Mouse (Mus musculus) lung, postnatal 25 days (tissue): ENCODE results near the gene Trim60.
A peak's percentile ranks its signal among the peaks of the same experiment; 100 is the strongest.
"Not testable (repeated sequence)": the region's sequence is repeated elsewhere in the genome, so short reads cannot be mapped to it uniquely, and the experiment has no call there.

Experiments
- DNase-seq: peaks from one replicate; pipeline ENCODE4 v3.0.0; 2022; ENCODE audit warnings: low spot score

Trim60 gene

GRCm38 (mm10) chr8:65018423-65018822 is at the start of gene Trim60, which contains the start of gene Trim61:
Gene Trim60 (minus strand): TSS chr8:65018584.
Gene Trim61 (minus strand): TSS chr8:65018523.
- DNase-seq = no peak

DNA sequence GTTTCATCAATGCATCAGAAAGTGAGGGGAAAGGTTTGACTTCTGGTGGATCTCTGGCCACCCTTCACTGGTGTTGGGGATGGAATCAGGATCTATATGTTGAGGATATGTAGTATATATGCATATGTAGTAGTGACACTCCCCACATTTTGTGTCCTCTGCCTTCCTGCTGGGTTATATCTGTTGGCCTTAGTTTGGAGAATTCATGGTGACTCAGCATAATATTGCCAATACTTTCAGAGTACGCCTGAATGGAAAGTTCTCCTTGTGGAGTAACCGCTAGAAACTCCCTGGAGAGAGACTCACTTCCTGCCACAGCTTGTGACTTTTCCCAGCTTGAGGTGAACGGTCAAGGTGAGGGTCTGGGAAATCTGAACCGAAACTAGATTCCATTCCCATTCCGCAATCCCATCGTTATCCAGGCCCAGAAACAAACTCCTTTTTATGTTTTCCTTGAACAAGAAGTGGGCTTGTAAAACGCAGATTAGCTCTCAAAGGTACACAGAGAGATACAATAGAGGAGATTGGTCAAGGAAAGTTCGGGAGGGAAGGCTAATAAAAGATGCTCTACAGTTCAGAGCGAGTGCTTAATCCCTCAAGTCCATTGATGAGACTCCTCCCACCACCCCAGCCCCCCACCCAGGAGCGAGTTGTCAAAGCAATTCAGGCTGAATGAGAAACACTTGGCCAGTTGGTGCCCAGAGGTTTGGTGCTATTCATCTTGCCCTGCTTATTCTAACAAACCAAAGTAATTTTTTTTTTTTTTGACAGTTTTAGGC is 49.5 kb upstream of the Trim60 start:
- no peak for DNase-seq

DNA sequence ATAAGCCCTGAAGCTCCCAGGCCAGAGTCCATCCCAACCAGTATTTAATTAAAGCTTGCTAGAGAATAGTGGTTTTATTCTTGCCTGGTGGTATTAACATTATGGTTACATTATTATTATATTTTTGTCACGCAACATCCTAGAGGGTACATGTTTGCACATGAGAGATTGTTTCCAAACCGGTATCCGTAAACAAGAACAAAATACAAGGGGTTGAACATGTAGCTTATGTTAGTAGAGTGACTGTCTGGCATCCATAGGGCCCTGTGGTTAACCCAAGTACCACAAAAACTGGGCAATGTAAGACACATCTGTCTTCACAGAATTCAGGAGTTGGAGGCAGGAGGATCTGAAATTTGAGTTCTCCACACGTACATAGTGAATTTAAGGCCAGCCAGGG is 48.6 kb upstream of the Trim60 start:
- no peak for DNase-seq

- DNase-seq = no peak
Measured at GRCm38 (mm10) chr8:65065622-65066021, 47.2 kb upstream of the Trim60 start.

DNA sequence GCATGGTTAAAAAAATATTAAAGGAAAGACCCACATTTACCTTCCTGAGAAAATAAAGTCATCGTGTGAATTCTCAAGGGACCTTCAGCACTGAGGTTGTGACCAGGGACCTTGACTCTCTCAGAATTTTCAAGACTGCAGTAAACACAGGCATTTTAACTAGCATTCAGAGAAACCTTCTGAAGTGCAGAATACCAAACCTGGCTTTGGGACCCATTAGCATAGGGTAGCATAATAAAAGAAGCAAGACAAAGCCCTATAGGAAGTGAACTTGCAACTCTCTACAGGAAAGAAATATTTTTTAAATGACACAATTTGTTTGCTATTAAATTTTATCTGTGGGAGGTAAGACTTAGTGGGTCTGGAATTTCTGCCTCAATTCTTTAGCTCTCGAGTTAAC is 45.7 kb upstream of the Trim60 start:
- DNase-seq = no peak

- DNase-seq = no peak
Measured at GRCm38 (mm10) chr8:65062195-65062594, 43.8 kb upstream of the Trim60 start.

- DNase-seq = no peak
Measured at GRCm38 (mm10) chr8:65056722-65057121, 38.3 kb upstream of the Trim60 start.

DNA sequence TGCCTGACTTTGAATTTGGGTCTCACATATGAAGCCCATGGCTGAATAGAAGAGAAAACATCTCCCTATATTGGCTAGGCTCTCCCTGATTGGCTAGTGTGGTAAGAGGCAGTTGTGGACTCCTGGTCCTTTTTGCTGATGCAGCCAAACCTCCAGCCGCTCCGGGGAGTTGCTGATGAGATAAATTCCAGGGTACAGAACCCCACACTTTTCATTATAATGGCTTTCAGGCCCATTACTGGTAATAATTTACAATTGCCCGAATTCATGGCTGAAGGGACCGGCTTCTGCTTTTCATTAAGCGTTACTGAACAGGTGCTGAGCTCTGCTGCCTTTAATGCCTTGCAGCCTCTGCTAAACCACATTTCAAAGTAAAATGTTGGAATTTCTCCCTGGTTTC is 35.6 kb upstream of the Trim60 start:
- no peak for DNase-seq

DNA sequence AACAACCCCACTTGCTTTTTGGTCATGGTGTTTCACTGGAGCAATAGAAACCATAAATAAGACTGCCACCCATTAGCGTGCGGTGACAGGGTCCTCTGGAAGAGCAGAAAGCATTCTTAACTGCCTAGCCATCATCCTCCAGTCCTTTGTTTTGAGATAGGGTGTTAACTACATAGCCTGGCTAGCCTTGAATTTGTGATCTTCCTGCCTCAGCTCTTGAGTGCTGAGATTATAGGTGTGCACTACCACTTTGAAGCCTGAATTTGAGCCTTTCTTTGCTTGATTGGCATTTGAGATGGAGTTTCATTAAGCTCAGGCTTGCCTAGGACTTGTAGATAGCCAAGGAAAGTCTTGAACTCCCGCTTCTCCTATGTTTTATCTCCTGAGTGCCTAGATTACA is 35.2 kb upstream of the Trim60 start:
- DNase-seq = no peak

DNA sequence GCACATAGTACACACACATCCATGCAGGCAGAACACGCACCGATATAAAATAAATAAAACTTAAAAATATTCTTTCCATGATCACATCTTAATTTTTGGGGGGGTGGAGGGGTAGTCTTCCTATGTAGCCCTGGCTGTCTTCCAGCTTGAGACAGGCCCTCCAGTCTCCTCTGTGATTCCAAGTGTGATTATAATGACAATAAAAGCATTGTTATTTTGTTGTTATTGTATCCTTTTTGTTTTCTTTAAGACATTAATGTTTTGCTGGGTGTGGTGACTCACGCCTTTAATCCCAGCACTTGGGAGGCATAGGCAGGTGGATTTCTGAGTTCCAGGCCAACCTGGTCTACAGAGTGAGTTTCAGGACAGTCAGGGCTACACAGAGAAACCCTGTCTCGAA is 29.4 kb upstream of the Trim60 start:
- DNase-seq = no peak

GRCm38 (mm10) chr8:65047193-65047592 is 28.8 kb upstream of the Trim60 start:
- DNase-seq = no peak

GRCm38 (mm10) chr8:65046565-65046964 is 28.2 kb upstream of the Trim60 start:
- DNase-seq = no peak

DNA sequence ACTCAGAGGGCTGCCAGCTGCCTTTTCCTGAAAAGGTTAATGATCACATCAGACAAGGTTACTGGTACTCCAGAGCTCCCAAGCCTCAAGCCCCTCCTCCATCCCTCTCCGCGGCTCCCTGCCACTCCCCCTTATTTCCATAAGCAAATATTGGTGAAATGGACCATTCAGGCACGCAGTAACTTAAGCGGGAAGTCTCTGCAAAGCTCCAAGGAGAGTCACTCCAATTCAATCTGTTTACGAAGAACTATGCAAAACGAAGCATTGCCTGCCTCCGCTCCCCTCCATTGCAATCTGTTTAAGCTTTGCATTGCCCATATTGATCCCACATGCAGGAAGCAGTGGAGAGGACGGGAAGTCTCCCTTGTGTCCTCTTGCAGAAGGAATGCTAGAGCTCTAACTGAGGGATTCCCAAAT is 18.7 kb upstream of the Trim60 start, which contains the start of gene Apela:
Gene Apela (minus strand): TSS at position 220 of the 417 bp plus-strand sequence.
- DNase-seq = peak; percentile 38

DNA sequence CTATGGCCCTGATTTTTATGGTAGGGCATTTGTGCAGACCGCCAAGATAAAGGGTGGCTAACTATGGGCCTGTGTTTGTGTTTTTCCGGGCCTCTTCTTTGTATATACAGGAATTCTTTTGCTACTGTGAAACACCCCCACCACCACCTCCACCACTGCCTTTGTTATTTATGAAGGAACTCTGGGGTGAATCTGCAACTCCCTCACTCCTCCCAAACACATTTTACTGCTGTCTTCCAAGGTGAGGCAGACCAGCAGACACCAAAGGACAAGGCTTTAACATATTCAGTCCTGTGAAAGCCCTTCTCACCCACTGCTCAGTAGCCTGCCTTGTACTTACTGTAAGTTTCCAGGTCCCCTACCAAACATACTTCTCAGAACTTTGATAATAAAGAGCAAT is 15.8 kb upstream of the Trim60 start:
- no peak for DNase-seq

DNA sequence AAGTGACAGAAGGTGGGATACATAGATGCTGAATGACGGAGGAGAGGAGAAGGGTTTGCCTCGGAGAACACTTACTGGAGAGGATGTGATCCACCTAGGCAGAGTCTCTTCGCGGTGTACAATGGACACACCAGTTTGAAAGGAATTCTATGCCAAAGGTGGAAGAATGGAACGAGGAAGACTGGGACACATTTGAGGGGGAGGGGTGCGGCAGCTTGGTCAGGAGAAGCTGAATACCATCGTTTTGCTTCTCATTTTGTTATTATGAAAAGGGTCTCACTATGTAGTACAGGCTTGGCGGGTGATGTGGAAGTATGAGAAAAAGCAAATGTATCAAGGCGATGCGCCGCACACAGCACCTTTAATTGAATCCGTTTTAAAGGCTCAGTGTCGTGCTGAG is 14.7 kb upstream of the Trim60 start:
- DNase-seq = no peak

DNA sequence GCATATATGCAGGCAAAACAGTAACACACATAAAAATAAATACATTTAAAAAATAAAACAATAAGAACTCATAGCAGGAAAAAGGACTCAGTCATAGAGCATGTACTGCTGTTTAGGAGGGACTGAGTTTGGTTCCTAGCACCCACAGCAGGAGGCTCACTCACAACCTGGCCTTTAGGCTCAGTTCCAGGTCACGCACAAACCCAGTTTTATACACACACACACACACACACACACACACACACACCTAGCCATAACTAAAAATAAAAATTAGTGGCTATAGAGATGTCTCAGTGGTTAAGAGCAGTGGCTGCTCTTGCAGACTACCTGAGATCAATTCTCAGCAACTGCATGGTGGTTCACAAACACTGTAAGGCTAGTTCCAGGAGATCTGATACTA is 13.7 kb upstream of the Trim60 start:
- no peak for DNase-seq

- DNase-seq = no peak
Measured at GRCm38 (mm10) chr8:65030735-65031485, 12.5 kb upstream of the Trim60 start.

GRCm38 (mm10) chr8:65029776-65030175 is 11.4 kb upstream of the Trim60 start:
- no peak for DNase-seq

- DNase-seq = no peak
Measured at GRCm38 (mm10) chr8:65028959-65029686, 10.7 kb upstream of the Trim60 start.

GRCm38 (mm10) chr8:65022485-65022884 is 4.1 kb upstream of the Trim60 start:
- DNase-seq = peak; percentile 55

DNA sequence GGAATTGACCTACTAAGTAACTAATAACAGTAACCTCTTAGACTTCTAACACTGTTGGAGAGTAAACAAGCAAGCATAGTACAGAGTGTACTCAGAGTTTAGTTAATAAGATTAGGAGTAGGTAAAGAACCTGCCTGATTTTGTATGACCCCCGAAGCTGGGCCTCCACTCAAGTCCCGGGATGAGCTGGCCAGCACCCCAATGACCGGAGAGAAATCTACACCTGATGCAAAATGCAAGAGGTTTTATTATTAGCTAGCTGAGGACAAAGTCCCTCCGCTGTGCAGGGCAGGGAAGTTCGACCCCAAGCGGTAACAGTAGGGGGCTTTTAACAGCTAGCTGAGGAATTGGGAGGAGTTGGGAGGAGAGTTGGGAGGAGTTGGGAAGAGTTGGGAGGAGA is 10.8 kb downstream of the Trim60 start:
- DNase-seq = not testable (repeated sequence)

GRCm38 (mm10) chr8:64998806-64999365 is 19.5 kb downstream of the Trim60 start:
- no peak for DNase-seq
